Mouse (Mus musculus) urinary bladder, postnatal 36 days (tissue): Measurements from ENCODE around the gene Dnah14.

ENCODE experiments used
- DNase-seq, 2 experiments: peaks; one replicate each; pipeline ENCODE4 v3.0.0; 2022; ENCODE audit warnings: low spot score in 2 of 2, mixed read lengths in 1 of 2

The Dnah14 gene

GRCm38 (mm10) chr1:181599376-181599775, 23.0 kb downstream of the Dnah14 start:
- DNase-seq = no peak

DNA sequence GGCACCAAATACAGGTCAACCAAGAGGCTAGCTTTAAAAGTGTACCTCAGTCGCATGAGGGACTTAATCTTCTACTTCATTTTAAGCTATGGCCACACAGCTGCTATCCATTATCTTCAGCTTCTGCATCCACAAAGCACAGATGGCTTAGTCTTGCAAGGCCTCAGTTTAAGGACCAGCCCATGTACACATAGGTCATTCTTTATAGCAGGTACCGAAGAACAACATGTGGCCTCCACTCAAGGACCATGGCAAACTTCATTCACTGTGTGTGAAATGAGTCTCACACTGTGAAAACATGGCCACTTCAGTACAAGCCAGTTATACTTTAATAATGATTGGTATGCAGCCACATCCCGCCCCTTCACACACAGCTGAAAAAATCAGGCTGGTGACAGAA, 34.8 kb downstream of the Dnah14 start:
- DNase-seq = no peak

DNA sequence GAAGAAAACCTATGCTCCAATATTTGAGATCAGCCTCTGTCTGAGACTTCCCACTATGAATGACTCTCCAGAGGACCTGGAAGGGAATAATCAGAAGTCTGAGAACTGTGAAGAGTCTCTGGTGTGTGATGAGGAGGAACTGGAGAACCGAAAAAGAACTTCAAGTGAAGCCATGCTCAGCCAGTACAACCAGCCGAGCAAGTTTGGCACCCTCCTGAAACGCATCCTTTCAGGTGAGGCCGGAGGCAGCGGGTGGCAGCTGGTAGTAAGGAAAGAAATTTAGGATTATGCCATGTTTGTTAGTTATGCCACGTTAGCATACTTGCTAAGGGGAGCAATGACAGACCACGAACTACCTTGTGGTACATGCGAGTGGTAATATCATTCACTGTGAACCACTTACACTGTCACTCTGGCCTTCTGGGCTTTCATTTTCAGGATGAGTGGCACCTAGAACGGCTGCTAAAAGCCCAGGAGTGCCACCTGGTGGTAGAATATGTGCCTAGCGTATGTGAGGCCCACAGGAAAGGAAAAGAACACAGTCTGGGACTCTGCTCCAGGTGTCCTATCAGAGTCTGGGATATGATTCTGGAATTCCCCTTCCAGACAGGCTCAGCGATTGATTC, 39.6 kb downstream of the Dnah14 start:
- peak; percentile 46 to 61 for DNase-seq

- DNase-seq = no peak
Observed at GRCm38 (mm10) chr1:181617332-181617731, 41.0 kb downstream of the Dnah14 start.

DNA sequence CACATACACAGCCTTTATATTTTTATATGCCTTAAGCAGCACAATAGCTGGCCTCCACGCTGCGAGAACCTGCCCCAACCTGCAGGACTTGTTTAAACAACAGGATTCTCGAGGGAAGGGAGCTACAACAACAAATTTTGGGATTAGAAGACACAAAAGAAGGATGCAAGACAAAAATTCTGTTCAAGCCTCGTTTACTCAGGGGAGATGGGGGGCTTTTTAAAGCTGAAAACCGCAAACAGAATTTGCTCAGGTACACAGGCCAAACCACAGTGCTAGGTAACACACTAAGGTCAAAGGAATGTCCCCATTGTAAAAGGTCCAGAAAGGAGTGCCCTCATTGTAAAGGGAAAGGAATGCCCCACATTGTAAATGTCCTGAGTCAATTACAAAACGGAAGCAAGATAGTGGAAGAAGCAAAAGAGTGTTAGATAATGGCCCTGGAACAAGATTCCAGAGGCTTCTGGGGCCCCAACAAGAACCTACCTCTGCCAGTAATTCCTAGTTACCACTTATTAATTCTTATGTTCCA, 46.9 kb downstream of the Dnah14 start:
- DNase-seq = no peak

DNA sequence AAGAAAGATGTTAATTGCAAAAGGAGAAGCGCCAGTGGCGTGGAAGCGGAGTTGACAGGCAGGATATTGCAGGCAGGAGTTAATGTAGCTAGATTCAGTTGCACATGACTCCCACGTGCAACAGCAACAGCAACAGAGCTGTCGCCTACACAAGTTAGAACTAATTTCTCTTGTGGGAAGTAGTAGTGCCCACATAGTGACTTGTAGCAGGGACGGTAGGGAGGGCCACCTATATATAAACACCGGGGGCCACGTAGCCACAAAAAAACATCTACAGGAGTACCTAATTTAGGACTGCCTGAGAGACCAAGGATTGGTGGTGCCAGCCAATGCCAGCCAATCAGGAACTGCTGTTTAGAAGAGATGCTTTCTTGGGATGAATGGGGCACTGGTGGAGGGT, 48.5 kb downstream of the Dnah14 start:
- DNase-seq = no peak

DNA sequence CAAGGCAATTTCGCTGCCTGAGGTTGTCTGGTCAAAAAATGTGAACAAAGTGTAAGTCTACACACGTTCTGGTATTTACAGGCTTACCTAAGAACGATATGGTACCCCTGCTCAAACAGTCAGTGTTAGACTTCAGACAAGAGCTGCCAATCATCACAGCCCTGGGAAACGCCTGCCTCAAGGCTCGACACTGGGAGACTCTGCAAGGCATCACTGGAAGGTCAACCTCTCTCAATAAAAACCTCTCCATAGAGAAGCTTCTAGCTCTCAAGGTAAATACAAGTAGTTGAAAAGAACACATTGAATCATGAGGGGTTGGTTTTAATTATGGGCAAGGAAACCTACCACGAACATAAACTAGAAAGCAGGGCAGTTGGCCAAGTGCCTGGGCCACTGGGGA, 51.9 kb downstream of the Dnah14 start:
- DNase-seq = no peak

DNA sequence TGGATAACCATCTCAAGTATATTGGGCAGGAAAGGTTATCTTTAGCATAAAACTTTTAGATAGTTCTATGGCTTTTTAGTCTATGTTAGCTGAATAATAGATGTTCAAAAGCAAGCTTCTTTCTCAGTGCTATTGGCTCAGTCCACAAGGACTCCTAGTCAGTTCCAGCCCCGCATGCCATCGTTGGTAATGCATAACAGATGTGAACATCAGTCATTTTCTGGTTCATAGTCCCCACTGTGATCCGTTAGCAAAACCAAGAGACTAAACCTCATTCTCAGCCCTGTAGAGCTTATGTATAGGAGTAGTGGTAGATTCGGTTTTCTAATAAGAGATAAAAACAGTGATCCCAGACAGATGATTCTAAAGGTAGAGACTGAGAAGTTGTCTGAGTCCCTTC, 55.0 kb downstream of the Dnah14 start:
- DNase-seq = no peak

DNA sequence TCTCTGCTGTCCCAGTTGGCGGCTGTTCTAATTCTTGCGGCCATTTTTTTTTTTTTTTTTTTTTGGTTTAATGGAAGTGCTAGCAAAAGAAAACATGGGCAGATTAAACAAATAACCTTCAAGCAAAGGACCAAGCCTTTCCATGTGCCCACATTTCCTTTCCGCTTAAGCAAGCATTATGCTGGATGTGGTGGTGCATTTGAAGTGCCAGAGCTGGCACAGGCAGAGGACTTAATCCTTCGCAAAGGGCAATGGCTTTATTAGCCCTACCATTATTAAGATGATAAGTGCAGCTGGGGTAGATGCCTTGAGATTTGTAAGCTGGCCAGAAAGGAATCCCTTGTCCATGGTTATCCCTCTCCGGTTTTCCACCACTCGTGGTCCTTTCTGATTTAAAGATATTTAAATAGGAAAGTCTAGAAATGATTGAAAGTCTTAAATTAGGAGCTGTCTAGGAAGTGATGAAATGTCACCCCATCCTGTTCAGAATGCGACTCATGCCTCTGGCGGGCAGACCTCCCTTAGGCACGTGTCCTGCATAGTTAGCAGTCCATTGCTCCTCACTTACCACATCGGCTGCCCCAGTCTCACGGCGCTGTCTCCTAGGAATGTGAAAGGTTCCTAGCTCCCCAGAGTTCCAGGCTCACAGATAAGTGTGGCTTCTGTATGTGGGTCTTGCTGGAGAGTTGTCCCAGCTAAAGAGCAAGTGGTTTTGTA, 61.8 kb downstream of the Dnah14 start:
- no peak for DNase-seq

DNA sequence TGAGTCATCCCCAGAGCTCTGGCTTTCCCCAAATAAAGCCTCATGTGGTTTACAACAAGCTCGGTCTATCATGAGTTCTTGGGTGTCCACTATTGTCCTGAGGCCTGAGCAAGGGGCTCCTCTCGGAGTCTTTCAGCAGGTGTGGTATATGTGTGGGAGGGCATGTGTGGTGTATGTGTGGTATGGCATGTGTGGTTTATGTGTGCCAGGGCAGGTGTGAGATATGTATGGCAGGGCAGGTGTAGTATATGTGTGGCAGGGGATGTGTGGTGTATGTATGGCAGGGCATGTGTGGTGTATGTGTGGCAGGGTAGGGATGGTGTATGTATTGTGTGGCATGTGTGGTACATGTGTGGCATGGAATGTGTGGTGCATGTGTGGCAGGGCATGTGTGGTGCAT, 64.0 kb downstream of the Dnah14 start:
- DNase-seq = no peak

DNA sequence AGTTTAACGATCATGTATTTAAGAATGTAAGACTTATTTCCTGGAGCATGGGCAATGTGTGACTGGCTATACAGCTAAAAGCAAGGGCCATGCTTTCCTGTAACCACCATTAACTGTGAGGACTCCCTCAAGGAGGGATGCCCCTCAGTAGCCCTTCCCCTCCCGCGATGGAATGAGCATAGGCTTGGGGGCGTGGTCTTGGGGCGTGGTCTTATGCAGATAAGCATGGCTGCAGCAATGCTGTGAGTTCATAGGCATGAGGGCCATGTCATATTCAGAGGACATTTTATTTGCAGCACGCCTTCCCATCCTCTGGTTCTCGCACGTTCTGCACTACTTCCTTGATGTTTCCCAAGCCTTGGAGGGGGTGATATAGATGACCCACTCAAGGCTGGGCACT, 71.1 kb downstream of the Dnah14 start:
- DNase-seq = no peak

DNA sequence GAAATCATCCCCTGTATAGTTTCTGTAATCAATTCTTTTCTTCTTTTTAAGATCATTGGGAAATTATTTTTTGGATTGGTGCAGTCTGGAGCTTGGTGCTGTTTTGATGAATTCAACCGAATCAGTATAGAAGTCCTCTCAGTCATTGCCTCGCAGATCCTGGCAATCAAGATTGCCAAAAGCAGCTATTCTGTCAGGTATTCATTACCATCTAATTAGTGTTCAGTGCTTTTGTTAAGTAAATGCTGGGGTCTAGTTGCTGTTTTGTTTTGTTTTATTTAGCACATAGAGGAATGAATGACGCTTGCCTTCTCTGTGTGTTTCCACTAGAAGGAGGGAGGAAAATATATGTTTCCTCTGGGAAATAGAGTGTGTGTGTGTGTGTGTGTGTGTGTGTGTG, 77.1 kb downstream of the Dnah14 start:
- no peak for DNase-seq

GRCm38 (mm10) chr1:181656421-181656820, 80.1 kb downstream of the Dnah14 start:
- no peak for DNase-seq

GRCm38 (mm10) chr1:181666801-181667200, 90.4 kb downstream of the Dnah14 start:
- no peak for DNase-seq

- no peak for DNase-seq
Observed at GRCm38 (mm10) chr1:181694729-181695498, 118.6 kb downstream of the Dnah14 start.

DNA sequence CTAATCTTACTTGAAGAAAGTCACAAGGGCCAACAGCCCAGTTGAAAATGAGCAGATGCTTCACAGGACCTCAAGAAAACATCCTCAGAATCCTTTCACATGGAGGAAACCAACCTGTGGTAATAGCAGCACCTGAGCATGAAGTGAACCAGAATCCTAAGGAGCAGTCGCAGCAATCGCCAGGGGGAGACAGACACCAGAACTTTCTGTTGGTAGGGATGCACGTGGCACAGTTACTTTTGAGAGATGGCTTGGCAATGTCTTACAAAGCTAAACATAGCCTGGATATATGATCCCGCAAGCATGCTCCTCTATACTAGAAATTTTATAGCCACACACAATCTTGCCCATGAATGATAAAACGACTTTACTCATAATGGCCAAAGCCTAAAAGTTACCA, 152.3 kb downstream of the Dnah14 start:
- DNase-seq = peak; percentile 19 to 21

- no peak for DNase-seq
Observed at GRCm38 (mm10) chr1:181733517-181733916, 157.2 kb downstream of the Dnah14 start.

GRCm38 (mm10) chr1:181740259-181740658, 163.9 kb downstream of the Dnah14 start:
- no peak for DNase-seq

DNA sequence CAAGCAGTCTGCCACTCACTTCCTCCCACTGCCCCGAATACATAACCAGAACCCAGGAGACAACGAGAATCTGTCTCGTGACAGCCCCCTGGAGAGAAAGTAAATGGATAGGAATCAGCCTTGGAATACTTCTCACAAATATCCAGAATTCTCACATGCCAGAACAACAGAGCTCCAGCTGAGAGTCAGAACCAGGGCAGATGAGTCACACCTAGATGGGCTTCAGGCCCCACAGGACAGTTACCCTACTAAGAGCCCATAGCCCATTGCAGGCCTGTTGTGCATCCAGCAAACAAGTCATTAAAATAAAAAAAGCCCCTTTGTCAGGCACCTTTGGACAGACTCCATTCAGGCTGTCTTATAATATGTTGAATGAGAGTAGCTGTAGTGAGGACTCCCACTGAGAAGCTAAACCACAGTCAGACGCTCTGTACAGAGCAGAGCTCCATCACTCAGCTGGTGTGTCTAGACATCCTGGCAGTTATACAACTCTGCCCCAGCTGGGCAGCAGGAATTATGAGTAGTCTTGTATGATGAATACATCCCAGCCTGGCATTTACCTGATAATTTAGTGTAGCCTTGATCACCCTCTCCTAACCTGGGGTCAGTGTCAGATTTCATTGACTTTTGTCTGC, 166.0 kb downstream of the Dnah14 start:
- no peak for DNase-seq

DNA sequence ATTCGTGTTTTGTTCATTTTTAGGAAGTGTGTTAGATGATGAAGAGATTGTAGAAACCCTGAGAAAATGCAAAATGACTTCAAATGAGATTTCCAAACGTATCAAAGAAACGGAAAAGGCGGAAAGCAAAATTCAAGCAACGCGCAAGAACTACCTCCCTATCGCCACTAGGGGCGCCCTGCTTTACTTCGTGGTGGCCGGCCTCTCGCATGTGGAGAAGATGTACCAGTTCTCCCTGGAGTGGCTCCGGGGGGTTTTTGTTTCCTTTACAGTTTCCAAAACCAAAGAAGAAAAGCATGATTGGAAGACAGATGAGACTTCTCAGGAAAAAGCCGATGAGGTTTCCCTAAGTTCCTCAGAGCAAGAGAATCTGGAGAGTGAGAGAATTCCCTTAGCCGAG, 193.0 kb downstream of the Dnah14 start:
- DNase-seq = no peak

- no peak for DNase-seq
Observed at GRCm38 (mm10) chr1:181771871-181772270, 195.5 kb downstream of the Dnah14 start.

GRCm38 (mm10) chr1:181776541-181776940, 200.2 kb downstream of the Dnah14 start:
- DNase-seq = no peak
